Mouse (Mus musculus) MEL (cell line): ENCODE measurements around the gene Mmrn1.

Experiments used
- GATA1 ChIP-seq: IDR thresholded peaks from 2 replicates; pipeline ENCODE4 v1.6.1; 2011; ENCODE audit warnings: low read depth, low read length, improper control_type of control experiment
- POLR2A ChIP-seq, 2 experiments: IDR thresholded peaks; 2 replicates each; pipeline ENCODE4 v1.6.1; 2011 to 2012; ENCODE audit warnings: low read length in 2 of 2, mild to moderate bottlenecking in 2 of 2, control low read depth in 1 of 2, improper control_type of control experiment in 1 of 2, low read depth in 1 of 2, moderate library complexity in 1 of 2; ENCODE audit not compliant: control insufficient read depth in 1 of 2, insufficient read depth in 1 of 2, poor library complexity in 1 of 2
- SIN3A ChIP-seq: IDR thresholded peaks from 2 replicates; pipeline ENCODE4 v1.6.1; 2012; ENCODE audit warnings: low read length, improper control_type of control experiment, inconsistent platforms
- TCF12 ChIP-seq: IDR thresholded peaks from 2 replicates; pipeline ENCODE4 v1.6.1; 2014; ENCODE audit warnings: low read depth, mild to moderate bottlenecking, inconsistent platforms, low read length, improper control_type of control experiment, moderate library complexity

DNA sequence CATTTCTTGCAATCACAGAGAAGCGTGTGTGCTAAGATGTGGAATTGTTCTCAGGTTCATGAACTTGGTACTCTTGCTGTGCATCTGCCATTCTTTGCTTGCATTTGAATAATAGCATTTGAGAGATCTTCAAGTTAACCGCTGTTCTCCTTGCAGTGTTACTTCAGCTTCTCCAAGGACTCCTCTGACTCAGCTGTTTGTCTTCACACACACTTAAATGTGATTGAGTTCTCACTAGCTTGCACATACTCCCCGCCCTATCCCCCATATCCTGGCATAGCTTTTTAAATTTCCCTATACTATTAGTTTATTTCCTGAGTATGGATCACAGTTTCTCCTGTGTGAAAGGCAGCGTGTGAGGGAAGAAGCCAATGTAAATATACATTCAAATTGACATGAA, 10.1 kb downstream of the Mmrn1 start:
- TF ChIP-seq POLR2A (IDR thresholded peaks at IDR 0.05; ENCODE audit: control insufficient read depth in 1 of 2, insufficient read depth in 1 of 2, low read depth in 1 of 2, low read length in 2 of 2, poor library complexity in 1 of 2) = no peak
- TF ChIP-seq GATA1 = no peak
- TF ChIP-seq TCF12 = no peak
- TF ChIP-seq SIN3A = no peak
